Mouse (Mus musculus): ENCODE measurements around the gene 4930415O20Rik.

Gene 4930415O20Rik

DNA sequence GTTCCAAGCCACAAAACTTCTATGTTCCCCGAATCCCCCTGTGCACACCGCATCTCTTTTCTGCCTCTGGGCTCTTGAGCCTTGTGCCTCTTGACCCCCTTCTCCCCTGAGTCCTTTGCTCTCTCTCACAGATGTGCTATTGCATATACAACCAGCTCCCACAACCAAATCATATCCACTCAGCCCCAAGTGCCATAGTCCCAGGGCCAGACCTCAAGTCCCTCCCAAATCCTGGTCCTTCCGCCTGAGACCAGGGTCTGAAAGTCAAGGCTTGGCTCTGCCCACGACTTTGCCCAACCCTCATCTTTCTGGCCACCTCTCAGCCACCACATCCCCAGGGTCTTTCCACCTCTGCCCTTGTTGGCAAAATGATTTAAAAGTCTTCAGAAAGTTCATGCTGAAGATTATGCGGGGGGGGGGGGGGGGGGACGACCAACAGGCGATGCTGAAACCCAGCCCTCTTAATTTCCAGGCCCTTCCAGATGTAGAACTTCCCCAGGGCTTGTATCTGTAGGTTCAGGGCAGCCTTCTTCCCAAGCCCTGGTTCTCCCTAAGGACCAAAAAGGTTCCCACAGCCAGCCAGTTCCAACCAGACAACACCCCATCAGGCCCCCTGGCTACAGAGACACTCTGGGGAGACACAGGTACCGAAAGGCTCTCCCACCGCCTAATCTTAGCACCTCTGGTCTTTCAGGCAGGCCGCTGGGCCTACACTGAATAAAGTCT is 37.4 kb downstream of the 4930415O20Rik start:
- DNase-seq, result no peak

DNA sequence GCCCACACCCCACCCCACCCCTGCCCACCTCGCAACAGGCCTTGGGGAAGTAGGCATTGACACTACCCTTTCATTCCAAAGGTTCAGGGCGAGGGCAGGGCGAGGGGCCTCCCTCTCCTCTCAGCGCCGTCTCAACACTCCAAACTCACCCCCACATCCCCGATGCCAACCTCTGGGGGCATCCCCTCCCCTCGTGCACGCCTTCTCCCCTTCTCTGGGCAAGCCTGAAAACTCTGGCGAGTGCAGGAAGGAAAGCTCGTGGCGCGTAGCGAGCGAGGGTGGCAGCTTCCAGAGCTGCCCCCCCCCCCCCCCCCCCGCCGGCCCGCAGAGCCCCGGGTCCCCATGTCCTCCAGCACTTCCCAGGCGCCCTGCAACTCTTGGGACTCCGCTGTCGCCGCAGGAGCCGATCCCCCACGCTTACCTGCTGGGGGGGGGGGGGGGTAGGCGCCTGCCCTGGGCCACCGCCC is 38.0 kb downstream of the 4930415O20Rik start:
- DNase-seq, result no peak

DNA sequence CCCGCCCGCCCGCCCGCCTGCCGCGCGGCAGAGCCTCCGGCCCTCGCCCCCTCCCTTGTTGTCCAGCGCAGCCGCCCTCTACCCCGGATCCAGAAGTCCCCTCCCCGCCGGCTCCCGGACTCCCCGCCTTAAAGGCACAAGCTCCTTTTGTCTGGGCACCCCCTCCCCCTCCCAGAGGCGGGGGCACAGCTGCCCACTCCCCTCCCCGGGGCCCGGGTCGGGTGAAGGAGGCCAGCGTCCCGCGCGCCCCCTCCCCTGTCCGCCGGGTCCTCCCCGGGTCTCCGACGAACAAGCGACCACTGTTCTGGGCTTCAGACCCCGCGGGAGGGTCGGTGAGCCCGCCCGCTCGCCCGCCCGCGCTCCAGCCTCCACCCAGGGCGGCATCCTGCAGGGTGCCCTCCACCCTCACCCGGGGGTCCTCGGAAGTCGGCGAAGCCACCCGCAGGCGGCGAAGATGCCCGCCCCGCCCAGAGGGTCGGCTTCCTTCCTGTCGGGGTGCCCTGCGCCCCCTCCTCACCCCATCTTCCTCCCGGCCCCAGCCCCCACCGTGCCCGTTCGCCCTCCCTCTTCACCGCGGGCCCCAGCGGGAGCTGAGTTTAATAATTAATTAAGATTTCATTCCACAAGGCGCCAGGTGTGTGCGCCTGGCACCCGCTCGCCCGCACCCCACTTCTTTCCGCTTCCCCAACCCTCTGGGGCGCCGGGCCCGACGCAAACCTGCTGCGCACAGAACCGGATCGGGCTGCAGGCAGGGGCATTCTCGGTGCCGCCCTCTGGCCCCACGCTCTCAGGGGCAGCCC is 38.7 kb downstream of the 4930415O20Rik start, which contains the start of gene Adcy6:
Gene Adcy6, minus strand, starts transcription at position 746 of the 800 bp plus-strand sequence.
- DNase-seq, result peak; percentile 79 to 85

- DNase-seq, result no peak
Measured at GRCm38 (mm10) chr15:98610131-98610633, 39.4 kb downstream of the 4930415O20Rik start.

- no peak for DNase-seq
Measured at GRCm38 (mm10) chr15:98612229-98612628, 41.4 kb downstream of the 4930415O20Rik start.

GRCm38 (mm10) chr15:98614551-98614950 is 43.7 kb downstream of the 4930415O20Rik start:
- DNase-seq, result no peak

DNA sequence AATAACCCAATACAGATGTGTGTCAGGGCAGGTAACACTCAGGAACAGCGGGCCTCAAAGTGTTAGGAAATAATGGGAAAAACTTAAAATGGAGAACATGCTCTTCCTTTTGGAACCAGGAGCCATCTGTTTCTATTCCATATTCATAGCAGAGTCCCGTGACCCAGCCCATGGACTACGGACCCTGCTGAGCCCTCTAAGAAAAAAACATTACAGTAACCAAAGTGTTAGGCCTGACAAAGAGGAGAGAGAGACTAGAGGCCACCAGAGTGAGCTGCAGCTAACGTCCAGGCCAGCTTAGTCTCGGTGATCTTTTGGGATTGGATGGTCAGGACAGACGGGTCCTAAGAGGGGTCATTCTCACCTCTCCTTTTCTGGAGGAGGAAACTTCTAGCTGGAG is 44.2 kb downstream of the 4930415O20Rik start:
- no peak for DNase-seq

- DNase-seq, result no peak
Measured at GRCm38 (mm10) chr15:98615751-98616150, 44.9 kb downstream of the 4930415O20Rik start.

DNA sequence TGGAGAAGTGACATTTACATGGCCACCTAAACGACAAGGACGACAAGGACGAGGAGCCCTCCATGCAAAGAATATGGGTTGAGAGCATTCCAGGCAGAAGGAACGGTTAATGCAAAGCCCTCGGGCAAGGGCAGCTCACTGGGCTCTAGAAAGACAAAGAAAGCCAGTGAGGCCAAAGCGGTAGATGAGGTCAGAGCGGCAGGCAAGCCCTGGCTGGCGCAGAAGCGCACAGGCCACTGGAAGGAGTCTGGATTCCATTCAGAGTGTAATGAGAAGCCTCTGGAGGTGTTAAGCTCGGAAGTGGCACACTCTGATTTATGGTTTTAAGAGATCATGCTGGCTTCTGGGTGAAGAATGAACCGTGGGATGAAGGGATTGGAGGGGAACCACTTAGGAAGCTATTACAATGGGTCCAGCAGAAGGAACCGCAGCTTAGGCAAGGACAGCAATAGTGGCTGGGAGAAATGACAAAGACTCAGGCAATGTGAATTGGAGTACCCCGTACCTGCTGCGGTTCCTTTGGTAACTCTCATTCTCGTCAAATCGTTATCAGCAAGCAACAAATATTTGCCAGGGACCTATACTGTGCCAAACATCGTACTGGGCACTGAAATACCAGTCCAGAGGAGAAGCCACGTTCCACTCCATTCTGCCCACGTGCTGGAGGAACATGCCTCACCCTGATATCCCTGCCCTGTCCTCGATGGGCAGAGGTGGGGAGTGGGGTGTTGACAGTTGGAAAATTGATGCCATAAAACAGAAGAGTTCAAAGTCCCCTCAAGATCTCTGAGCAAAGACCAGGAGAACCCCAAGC is 45.8 kb downstream of the 4930415O20Rik start:
- no peak for DNase-seq

- DNase-seq, result peak; percentile 68 to 74
Measured at GRCm38 (mm10) chr15:98617176-98617537, 46.4 kb downstream of the 4930415O20Rik start.

DNA sequence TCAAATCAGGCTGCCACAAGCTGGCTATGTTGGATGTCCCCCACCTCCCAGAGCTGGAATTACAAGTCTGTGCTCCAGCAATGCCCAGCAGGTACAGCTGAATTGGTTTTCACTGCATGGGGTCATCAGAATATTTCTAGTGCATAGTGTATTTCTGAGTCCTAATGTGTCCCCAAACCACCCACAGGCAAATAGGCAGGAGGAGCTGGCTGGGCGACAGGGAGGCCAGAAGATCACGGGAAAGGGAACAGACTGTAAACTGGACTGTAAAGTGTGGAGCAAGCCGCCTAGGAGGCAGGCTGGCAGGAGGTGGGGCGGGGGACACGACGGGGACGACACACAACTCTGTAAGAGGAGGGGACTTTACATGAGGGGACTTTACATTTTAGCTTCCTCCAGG is 51.4 kb downstream of the 4930415O20Rik start:
- DNase-seq, result no peak

GRCm38 (mm10) chr15:98622721-98623120 is 51.9 kb downstream of the 4930415O20Rik start:
- DNase-seq, result no peak

- no peak for DNase-seq
Measured at GRCm38 (mm10) chr15:98623361-98623821, 52.6 kb downstream of the 4930415O20Rik start.

- no peak for DNase-seq
Measured at GRCm38 (mm10) chr15:98626078-98626477, 55.3 kb downstream of the 4930415O20Rik start.

- no peak for DNase-seq
Measured at GRCm38 (mm10) chr15:98626487-98627212, 55.8 kb downstream of the 4930415O20Rik start.

DNA sequence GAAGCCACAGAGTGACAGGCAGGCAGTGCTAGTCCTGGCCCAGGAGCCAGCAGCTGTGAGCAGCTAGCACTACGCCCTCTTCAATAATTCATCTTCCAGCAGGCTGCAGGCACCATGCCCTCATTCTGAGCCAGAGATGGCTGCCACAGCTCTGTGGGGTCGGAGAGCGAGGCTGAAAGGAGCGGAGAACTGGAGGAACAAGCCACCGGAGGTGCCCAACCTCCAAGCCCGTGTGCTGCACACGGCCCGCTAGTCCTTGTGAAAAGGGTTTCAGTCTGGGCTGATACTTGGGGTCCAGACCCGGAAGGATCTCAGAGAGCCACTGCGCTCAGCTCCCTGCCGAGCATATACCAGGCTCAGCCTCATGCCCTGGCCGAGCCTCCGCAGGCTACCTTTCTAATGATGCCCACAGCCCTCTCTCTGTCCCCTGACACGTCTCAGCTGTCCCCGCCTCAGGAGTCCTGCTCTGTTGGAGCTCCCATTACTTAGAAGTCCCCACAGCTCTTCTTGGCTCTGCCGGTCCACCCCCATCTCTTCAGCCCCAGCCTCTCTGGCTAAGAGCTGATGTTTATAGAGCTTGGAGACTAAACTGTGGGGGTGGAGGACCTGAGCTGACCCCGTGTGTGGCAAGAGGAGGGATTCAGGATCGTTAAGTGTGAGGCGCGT is 57.9 kb downstream of the 4930415O20Rik start:
- DNase-seq, result no peak

- DNase-seq, result no peak
Measured at GRCm38 (mm10) chr15:98629464-98629863, 58.7 kb downstream of the 4930415O20Rik start.

DNA sequence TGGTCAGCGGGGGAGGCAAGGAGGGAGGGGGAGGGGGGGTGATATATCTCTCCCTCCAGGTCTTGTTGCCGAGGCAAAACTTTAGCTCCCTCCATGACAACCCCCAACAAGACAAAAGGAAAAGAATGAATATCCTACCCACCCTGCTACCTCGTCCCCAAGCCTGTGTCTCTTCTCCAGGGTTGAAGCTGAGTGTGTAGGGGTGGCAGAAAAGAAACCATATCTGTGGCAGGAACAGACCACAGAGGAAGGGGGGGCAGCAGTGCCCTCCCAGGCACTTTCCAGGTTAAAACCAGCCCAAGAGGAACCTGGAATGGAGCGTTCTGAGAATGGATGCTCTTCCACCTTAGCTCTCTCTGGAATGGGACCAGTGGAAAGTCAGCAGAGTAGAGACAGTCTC is 59.7 kb downstream of the 4930415O20Rik start, which contains the start of gene Cacnb3:
Gene Cacnb3, plus strand, starts transcription at position 301 of the 400 bp plus-strand sequence.
- no peak for DNase-seq

DNA sequence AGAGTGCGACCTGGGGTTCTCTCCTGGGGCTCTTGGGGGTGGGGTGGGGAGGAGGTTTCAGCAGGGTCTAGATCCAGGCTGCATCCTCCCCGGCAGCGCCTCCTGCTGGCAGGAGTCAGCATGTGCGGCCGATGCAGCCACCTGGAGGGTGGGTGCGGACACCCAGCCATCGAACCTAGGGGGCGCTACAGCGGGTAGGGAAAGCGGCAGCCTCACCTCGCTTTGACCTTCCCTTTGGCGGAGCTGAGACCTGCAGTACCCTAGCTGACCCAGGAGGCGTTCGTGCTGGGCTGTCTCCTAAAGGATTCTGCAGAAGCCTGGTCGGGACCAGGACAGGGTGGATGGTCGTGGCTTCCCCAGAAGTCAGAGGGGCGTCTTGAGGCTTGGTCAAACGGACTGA is 60.7 kb downstream of the 4930415O20Rik start:
- peak in 1 of 2 experiments; percentile 65 for DNase-seq

DNA sequence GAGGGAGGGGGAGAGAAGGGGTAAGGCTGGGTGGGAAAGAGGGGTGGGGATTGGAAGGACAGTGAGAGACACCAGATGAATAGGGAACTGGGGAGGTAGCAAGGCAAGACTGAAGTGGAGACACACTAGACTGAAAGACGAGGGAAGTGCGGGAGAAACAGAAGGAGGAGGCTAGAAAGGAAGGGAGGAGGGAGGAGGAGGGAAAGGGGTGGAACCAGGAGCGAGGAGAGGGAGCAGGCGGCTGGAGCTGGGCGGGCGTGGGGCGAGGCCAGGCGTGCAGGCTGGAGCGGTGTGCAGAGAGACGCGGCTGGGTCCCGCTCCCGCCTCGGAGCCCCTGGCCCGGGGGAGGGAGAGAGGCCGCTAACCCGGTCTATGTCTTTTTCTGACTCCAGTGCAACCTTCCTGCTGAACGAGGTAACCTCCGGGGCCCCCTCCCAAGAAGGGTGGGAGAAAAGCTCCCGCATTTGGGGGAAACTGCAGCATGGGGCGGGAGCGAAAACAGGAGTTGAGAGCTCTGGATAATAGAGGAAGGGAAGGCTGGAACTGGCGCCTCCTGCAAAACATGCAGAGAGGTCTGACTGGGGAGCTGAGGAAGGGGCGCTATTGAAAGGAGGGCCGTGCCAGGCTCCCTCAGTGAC is 61.4 kb downstream of the 4930415O20Rik start:
- peak; percentile 75 for DNase-seq

- DNase-seq, result no peak
Measured at GRCm38 (mm10) chr15:98632921-98633320, 62.1 kb downstream of the 4930415O20Rik start.

All from lung, adult 18-20 months (tissue).